Mouse (Mus musculus): Measurements from ENCODE around the gene Mpz. TPM values are rescaled to one million over a fixed set of nuclear protein-coding genes. Genes with fewer than 3 reads are reported as not detected.

Gene Mpz
- total RNA-seq (2023) = not detected

DNA sequence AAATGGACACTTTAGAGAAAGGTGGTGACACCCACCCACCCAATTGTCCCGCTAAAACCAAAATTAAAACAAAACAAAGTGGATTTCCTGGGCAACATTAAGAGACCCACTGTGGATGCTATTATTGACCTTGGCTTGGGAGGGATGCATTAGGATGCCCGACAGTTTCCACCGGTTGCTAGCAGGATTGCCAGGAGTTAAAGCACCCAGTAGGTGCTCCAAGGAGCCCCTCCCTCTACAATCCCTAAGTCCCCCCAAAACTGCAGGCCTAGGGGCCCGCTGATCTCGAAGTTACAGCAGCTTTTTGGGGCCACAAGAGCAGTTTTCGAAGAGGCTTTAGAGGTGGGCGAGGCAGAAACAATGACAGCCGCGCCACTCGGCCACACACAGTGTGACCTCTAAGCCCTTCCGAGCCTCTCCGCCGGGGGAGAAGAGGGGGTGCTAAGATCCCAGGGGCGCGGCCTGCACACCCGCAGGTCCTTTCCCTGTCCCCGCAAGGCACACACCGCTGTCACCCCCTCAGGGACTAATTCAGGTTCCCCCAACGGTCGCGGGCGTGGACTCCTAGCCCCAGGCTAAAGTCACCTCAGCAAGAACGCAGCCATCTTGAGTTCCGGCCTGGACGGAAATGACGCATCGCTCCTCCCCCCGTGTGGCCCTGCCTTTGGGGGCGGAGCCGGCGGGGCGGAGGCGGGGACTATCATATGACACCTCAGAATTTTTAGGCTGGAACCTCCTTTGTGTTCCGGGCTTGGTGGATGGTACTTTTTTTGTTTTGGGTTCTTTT, at the start of gene Mpz, which contains the start of gene Sdhc:
Mpz (plus strand) TSS at position 738 of the 787 bp plus-strand sequence.
Sdhc (minus strand) TSS at position 630 of the 787 bp plus-strand sequence.

DNA sequence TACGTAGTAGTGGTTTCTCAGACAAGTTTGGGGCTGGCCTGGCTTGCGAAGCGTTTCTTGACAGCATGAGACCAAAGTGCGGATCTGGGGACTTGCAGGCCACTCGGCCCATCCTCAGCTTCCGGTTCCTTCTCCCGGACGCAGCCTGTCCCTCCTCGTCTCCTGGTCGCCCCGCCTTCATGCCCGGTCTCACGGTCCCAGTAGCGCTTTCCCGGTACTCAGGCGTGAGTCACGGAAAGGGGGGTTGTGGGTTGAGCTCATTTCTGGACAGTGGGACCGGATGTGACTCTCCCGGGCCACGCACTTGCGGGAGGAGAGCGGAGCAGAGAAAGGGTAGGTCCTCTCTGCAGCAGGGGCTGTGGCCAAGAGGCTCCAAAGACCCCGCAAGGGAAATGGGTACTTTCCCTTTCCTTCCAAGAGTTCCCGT, 36.6 kb upstream of the Mpz start, which contains the start of gene Cfap126:
Cfap126 (plus strand) TSS at position 46 of the 427 bp plus-strand sequence.

DNA sequence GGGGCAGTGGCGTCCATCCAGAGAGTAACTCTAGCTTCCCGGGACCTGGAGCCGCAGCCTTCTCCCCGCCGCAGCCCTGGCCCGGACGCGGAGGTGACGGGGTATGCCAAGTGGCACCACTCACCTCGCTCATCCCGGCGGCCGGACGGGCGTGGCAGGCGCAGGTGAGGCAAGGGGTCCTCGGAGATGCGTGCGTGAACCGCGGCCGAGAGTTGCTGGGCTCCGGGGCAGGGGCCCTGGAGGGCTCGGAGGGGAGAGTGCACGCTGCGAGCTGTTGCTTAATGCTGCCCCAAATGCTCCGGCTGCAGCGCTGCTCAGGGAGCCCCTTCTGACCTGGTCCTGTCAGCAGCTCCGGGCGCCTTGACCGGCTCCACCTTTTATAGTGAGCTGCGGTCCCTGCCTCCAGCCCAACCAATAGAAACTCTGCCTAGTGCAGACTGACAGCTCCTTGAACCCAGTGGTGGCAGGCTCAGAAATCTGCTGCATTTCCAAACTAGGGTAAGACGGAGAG, 45.4 kb downstream of the Mpz start, which contains the start of gene Pcp4l1:
Pcp4l1 (minus strand) TSS at position 382 of the 511 bp plus-strand sequence.

Other genes starting within 250 kb of the Mpz start
- gene Fcrlb, start 237.8 kb upstream of the Mpz start, total RNA-seq (2023) = not detected
- gene Fcrla, start 223.1 kb upstream of the Mpz start, total RNA-seq (2023) = 1 to 10 TPM; 2.5 to 3.7 TPM
- 100 to 1,000 TPM in 1 of 2 experiments, 10 to 100 TPM in 1; 92.8 to 105 TPM for gene Fcgr2b, start 174.2 kb upstream of the Mpz start, total RNA-seq (2023)
- gene Fcgr4, start 131.8 kb upstream of the Mpz start, total RNA-seq (2023) = 10 to 100 TPM; 69.2 to 69.8 TPM
- 100 to 1,000 TPM; 397 to 420 TPM for gene Fcgr3, start 85.8 kb upstream of the Mpz start, total RNA-seq (2023)
- gene Cfap126, start 36.8 kb upstream of the Mpz start, total RNA-seq (2023) = under 1 TPM in 1 of 2 experiments, not detected in 1; 0.48 TPM
- 10 to 100 TPM; 90.5 to 99.9 TPM for gene Sdhc, start 108 bp upstream of the Mpz start, total RNA-seq (2023)
- gene Pcp4l1, start 45.6 kb downstream of the Mpz start, total RNA-seq (2023) = 1 to 10 TPM in 1 of 2 experiments, under 1 TPM in 1; 0.44 to 1.1 TPM
- not detected for gene Nr1i3, start 63.3 kb downstream of the Mpz start, total RNA-seq (2023)
- 10 to 100 TPM; 12.6 to 13.3 TPM for gene Tomm40l, start 71.8 kb downstream of the Mpz start, total RNA-seq (2023)
- gene Apoa2, start 74.3 kb downstream of the Mpz start, total RNA-seq (2023) = not detected
- gene Fcer1g, start 83.7 kb downstream of the Mpz start, total RNA-seq (2023) = 1,000 to 10,000 TPM in 1 of 2 experiments, 100 to 1,000 TPM in 1; 983 to 1,080 TPM
- not detected for gene Adamts4, start 99.7 kb downstream of the Mpz start, total RNA-seq (2023)
- gene Ndufs2, start 100.7 kb downstream of the Mpz start, total RNA-seq (2023) = 100 to 1,000 TPM in 1 of 2 experiments, 10 to 100 TPM in 1; 98.7 to 109 TPM
- gene B4galt3, start 119.6 kb downstream of the Mpz start, total RNA-seq (2023) = 100 to 1,000 TPM; 117 to 119 TPM
- gene Ppox, start 130.5 kb downstream of the Mpz start, total RNA-seq (2023) = 10 to 100 TPM; 80.1 to 81.5 TPM
- 10 to 100 TPM; 31.7 to 36.2 TPM for gene Usp21, start 137.3 kb downstream of the Mpz start, total RNA-seq (2023)
- gene Ufc1, start 144.3 kb downstream of the Mpz start, total RNA-seq (2023) = 10 to 100 TPM; 46.1 to 47.0 TPM
- 10 to 100 TPM; 27.2 to 28.6 TPM for gene Dedd, start 178.4 kb downstream of the Mpz start, total RNA-seq (2023)
- 10 to 100 TPM; 16.6 to 23.2 TPM for gene Nit1, start 194.9 kb downstream of the Mpz start, total RNA-seq (2023)
- gene Pfdn2, start 195.0 kb downstream of the Mpz start, total RNA-seq (2023) = 10 to 100 TPM; 30.1 to 30.6 TPM
- gene Klhdc9, start 210.1 kb downstream of the Mpz start, total RNA-seq (2023) = not detected
- gene Nectin4, start 219.4 kb downstream of the Mpz start, total RNA-seq (2023) = 1 to 10 TPM; 1.1 to 1.5 TPM
- 100 to 1,000 TPM; 193 to 235 TPM for gene Arhgap30, start 238.2 kb downstream of the Mpz start, total RNA-seq (2023)